Mouse (Mus musculus): Measurements from ENCODE around the gene Tmem175.
"Not testable (repeated sequence)": the region's sequence is repeated elsewhere in the genome, so short reads cannot be mapped to it uniquely, and the experiment has no call there.

The Tmem175 gene

DNA sequence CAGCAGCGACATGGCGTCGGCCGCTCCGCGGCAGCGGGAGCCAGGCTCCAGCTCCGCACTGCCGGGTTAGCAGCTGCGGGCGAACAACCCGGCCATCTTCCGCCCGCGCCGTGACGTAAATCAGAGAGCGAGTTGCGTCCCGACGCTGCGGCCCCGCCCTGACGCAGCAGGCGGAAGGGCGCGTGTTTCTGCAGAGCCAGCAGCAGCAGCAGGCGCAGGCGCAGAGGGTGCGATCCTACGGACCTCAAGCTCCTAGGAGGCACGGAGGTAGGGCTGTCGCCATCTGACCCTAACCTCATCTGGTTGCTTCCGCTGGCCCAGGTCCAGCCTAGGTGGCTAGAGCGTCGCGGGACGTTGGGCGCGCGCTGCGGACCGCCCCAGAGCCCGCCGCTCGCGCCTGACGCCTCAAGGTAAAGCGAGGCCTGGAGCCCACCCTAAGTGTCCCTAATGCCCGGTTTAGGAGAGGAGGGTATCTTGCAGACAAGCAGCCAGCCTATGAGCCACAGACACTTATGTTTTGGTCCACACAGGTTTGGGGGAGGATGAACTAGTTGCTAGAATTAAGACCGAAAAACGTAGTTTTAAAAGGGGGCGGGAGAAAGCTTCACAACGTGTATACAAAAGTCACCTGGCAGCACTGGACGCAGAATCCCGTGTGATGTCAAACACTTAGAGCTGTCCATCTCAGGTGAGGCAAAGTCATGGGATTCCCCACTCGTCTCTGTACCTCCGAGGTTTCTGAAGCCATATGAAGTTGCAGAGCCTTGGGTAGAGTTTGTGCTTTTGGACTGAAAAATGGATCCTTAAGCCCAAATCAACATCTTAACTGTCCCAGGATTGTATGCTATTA, at the start of gene Tmem175, which contains the start of gene Gak:
Tmem175 (plus strand) TSS at position 137 of the 850 bp plus-strand sequence.
Gak (minus strand) TSS at position 122 of the 850 bp plus-strand sequence.
- DNase-seq (ENCODE audit: low spot score in 2 of 2) = peak; percentile 82 to 91

DNA sequence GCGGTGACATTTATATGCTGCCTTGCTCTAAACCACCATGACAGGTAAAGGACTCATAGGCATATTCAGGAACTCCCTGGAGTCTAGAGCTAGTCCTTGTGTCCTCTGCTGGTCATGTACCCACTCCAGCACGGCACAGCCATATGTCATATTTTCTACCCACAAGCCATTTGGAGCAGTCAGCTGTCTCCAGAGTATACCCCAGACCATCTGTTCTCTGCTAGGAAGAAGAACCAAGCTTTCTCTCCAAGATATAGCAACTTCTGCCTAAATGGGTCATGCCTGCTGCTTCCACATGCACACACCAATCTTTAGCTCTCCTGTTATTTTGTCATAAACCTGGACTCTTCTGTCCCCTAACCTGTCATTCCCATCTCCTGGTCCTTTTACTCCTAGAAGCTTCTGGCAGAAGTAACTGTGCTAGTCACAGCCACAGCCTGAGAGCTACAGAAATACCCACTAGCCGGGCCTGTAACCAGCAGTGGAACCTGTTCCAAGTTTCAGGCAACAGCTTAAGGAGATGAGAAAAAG, 48.1 kb upstream of the Tmem175 start:
- DNase-seq (ENCODE audit: low spot score in 2 of 2) = peak in 1 of 2 experiments; percentile 21

DNA sequence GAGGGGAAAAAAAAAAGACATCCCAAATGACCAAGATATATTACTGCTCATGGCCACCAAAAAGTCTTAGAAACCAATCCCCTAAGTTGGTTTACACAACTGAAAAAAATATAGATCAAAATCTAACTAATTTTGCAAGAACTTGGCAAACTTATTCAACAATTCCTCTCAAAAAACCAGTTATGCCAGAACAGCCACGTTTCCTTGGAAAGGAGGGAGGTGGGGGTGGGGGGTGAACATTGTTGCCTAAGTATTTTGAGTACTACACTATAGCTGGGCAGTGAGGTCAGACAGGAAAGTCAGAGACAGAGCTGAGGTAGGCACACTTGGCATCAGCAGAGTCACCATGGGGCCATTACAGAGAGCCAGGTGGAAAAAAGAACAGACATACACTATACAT, 29.6 kb upstream of the Tmem175 start:
- DNase-seq (ENCODE audit: low spot score in 2 of 2) = no peak

DNA sequence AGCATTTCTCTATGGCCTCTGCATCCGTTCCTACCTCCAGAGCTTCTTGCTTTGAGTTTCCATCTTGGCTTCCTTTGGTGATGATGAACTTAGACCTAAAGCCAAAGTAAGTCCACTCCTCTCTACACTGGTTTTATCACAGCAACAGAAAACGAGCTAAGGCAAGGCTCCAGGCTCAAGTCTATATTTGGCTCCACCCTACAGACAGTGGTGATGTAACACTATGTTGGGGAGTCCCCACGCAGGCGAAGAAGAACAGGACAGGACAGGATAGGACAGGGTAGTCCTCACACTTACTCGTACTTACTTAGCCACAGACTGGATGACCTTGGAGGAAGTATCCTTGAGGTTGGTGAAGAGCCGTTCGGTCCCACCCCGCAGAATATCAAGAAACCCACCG, 27.0 kb upstream of the Tmem175 start:
- no peak for DNase-seq (ENCODE audit: low spot score in 2 of 2)

DNA sequence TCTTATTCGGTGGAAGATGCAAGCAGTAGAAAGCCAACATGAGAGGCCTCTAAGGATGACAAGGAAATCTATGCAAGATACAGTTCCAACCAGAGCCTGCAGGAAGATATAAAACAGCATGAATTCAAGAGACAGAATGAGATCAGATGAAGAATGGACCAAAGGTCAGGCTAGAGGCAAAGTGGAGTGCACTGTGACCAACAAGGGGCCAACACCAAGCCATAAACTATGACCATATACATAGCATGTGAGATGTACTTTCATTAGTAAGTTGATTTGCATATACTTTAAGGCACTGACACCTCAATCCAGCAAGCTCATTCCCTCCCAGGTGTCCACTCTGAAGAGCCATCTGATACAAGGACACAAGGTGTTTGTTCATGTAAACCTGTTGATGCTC, 19.1 kb upstream of the Tmem175 start:
- no peak for DNase-seq (ENCODE audit: low spot score in 2 of 2)

- no peak for DNase-seq (ENCODE audit: low spot score in 2 of 2)
Observed at GRCm38 (mm10) chr5:108621870-108622269, 7.7 kb upstream of the Tmem175 start.

- DNase-seq (ENCODE audit: low spot score in 2 of 2) = no peak
Observed at GRCm38 (mm10) chr5:108626050-108626660, 3.4 kb upstream of the Tmem175 start.

GRCm38 (mm10) chr5:108628891-108629633, 508 bp upstream of the Tmem175 start:
- DNase-seq (ENCODE audit: low spot score in 2 of 2) = no peak

DNA sequence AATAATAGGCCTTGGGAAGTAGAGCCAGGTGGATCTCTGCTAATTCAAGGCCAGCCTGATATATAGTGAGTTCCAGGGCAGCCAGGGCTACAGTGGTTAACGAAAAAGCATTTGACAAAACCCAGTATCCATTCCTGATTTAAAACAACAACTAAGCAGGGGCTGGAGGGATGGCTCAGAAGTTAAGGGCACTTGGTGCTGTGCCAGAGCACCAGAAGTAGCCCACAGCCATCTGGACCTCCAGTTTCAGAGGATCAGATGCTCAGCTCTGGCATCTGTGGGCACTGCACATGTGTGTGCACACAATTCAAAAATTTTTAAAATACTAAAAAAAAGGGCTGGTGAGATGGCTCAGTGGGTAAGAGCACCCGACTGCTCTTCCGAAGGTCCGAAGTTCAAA, 4.1 kb downstream of the Tmem175 start:
- DNase-seq (ENCODE audit: low spot score in 2 of 2) = no peak

- DNase-seq (ENCODE audit: low spot score in 2 of 2) = not testable (repeated sequence)
Observed at GRCm38 (mm10) chr5:108634088-108634487, 4.5 kb downstream of the Tmem175 start.

GRCm38 (mm10) chr5:108636172-108636571, 6.6 kb downstream of the Tmem175 start:
- DNase-seq (ENCODE audit: low spot score in 2 of 2) = no peak

DNA sequence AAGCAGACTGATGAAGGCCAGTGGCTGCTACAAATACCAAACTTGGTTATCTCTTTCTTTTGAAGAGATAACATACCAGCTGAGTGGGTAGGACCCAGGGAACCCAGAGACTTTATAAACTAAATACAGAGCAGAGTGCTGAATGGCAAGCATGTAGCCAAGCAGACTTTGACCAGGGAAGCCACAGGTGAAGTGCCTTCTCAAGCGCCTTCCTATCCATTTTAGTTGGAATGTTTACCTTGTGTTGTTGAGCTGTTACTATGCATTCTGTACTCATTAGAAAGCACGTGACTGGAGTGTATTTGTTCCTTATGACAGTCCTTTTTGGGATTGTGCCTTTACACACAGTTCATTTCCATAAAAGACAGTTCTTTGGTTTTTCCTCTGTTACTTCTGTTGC, 14.1 kb downstream of the Tmem175 start:
- no peak for DNase-seq (ENCODE audit: low spot score in 2 of 2)

DNA sequence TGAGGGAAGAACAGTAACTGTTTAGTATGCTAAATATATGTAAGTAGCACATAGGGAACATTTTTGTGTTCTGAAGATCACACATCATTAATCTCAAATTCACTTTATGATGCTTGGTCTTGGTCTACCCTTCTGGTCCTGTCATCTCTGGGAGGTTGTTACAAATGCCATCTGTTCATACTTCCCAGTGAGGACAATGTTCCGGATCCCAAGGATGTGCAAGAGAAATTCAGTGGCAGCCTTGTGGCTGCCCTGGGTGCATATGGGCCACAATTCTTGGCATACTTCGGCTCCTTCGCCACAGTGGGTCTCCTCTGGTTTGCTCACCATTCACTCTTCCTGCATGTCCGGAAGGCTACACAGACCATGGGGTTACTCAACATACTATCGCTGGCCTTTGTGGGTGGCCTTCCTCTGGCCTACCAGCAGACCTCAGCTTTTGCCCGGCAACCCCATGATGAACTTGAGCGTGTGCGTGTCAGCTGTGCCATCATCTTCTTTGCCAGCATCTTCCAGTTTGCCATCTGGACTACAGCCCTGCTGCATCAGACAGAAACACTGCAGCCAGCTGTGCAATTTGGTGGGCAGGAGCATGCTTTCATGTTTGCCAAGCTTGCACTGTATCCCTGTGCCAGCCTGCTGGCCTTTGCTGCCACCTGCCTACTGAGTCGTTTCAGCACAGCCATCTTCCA, 16.2 kb downstream of the Tmem175 start:
- DNase-seq (ENCODE audit: low spot score in 2 of 2) = no peak

DNA sequence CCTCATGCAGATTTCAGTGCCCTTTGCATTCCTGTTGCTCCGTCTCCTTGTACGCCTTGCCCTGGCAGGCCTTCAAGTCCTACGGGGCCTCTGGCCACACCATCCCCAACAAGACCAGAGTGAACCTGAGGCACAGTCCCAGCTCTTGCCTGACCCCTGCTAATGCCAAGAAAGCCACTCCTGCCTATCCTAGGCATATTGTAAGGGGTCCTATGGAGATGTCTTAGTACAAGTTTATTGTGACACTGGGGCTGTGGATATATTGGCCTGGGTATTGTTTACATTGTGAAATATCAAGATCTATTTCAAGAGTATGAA, 16.7 kb downstream of the Tmem175 start:
- no peak for DNase-seq (ENCODE audit: low spot score in 2 of 2)

GRCm38 (mm10) chr5:108647311-108647710, 17.7 kb downstream of the Tmem175 start:
- DNase-seq (ENCODE audit: low spot score in 2 of 2) = no peak

DNA sequence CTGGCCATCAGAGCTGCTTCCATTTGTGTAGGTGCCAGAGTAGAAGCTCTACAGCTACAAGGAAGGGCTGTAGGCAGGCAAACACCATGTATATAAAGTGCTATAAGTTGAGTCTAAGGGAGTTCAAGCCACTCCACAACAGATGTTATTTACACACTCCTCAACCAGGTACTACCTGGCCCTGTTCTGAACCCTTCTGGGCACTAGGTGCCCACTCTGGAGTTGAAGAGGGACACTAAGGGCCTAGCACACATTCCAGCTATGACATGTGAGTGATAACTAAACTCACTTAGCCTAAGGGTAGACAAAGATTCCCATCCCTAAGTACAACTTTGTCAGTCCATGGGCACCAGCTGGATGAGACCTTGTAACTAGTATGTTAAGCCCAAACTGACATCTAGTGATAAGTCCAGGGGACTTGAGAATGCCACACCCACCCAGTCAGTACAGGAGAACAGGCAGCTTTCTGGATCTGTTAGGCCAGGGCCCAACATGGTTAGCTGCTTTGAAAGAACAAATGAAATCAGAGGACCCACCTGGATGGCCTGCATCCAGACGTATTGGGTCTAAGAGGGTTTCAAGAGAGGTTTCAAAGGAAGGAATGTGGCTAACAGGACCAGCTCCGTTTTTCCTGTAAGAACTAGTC, 18.4 kb downstream of the Tmem175 start:
- DNase-seq (ENCODE audit: low spot score in 2 of 2) = no peak

GRCm38 (mm10) chr5:108648937-108649576, 19.5 kb downstream of the Tmem175 start:
- DNase-seq (ENCODE audit: low spot score in 2 of 2) = no peak

DNA sequence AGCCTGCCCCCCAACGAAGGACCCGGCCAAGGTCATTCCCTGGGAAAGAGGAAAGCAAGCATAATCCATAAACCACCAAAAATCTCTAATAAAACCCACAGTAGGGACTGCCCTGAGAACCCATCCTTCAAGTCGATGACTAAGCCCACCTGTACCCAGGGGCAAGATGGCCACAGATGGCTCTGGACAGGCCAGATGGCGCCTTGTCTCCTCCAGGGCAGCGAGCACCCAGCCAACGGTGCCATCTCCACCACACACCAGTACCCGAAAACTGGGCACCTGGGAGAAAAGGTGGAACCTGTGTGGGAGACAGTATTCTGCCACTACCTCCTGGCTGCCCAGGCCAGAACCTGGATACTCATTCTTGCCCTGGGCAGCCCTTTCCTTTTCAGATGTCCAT, 20.8 kb downstream of the Tmem175 start:
- no peak for DNase-seq (ENCODE audit: low spot score in 2 of 2)

- DNase-seq (ENCODE audit: low spot score in 2 of 2) = no peak
Observed at GRCm38 (mm10) chr5:108651136-108651720, 21.7 kb downstream of the Tmem175 start.

DNA sequence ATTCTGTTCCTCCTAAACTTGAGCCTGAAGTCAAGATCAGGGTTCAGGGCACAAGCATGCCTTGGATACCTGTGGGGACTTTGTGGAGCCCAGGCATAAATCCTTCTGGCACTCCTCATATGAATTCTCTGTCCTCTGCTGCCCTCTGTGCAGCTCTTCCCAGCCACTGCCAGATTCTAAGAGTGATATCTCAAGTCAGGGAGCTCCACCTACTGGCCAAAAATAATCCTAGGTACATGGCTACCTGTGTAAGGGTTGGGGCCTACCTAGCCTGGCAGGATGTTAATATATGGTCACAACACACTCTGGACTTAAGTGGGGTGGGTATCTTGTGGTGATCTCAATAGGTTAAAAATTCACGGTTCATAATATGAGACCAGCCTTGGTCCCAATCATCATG, 22.3 kb downstream of the Tmem175 start:
- peak in 1 of 2 experiments; percentile 11 for DNase-seq (ENCODE audit: low spot score in 2 of 2)
